Mouse (Mus musculus) embryonic facial prominence, embryonic 15.5 days (tissue): ENCODE results near the gene Sbno2. TPM values are rescaled to one million over a fixed set of nuclear protein-coding genes. Genes with fewer than 3 reads are reported as not detected.

Experiments
- ATAC-seq: fragments of 200-750 bp; cut with Nextera tagmentation; 2 replicates; pipeline ENCODE4 v1.8.0; 2017; ENCODE audit warnings: low read depth, moderate TSS enrichment; ENCODE audit not compliant: insufficient number of reproducible peaks, low FRiP score, low TSS enrichment
- H3K27ac ChIP-seq: fragments of 300-500 bp; sonication (generic); replicated peaks from 2 replicates; pipeline ENCODE4 v1.5.1; 2015; ENCODE audit warnings: mild to moderate bottlenecking, inconsistent platforms
- H3K27me3 ChIP-seq: fragments of 300-500 bp; sonication (generic); 2 replicates; pipeline ENCODE4 v1.6.1; 2015; ENCODE audit warnings: inconsistent platforms
- H3K36me3 ChIP-seq: fragments of 300-500 bp; sonication (generic); 2 replicates; pipeline ENCODE4 v1.6.1; 2015; ENCODE audit warnings: mild to moderate bottlenecking, inconsistent platforms
- H3K4me1 ChIP-seq: fragments of 300-500 bp; sonication (generic); 2 replicates; pipeline ENCODE4 v1.6.1; 2015; ENCODE audit warnings: inconsistent platforms
- H3K4me2 ChIP-seq: fragments of 300-500 bp; sonication (generic); replicated peaks from 2 replicates; pipeline ENCODE4 v1.6.1; 2015; ENCODE audit warnings: mild to moderate bottlenecking, inconsistent platforms
- H3K4me3 ChIP-seq: fragments of 300-500 bp; sonication (generic); replicated peaks from 2 replicates; pipeline ENCODE4 v1.5.1; 2015; ENCODE audit warnings: mild to moderate bottlenecking, inconsistent platforms
- H3K9ac ChIP-seq: fragments of 300-500 bp; sonication (generic); 2 replicates; pipeline ENCODE4 v1.6.1; 2015; ENCODE audit warnings: inconsistent platforms
- H3K9me3 ChIP-seq: fragments of 300-500 bp; sonication (generic); replicated peaks from 2 replicates; pipeline ENCODE4 v1.6.1; 2016; ENCODE audit warnings: inconsistent platforms
- WGBS: fragments of 180-500 bp; shearing (Covaris S2); methylation state at CpG from one replicate; pipeline ENCODE4 v1.1.7; 2015; 5-methylcytosine and 5-hydroxymethylcytosine counted together
- polyA plus RNA-seq: library from polyadenylated mRNA; unstranded; fragments of >200 nt; fragmentation: Nextera tagmentation; extraction: Ambion mirVana; gene quantifications from 2 replicates; pipeline ENCODE4 v1.2.1, GENCODE M21; 2015

Gene Sbno2
- polyA plus RNA-seq, 1 experiment from 2014 or later, result 19.4 TPM

DNA sequence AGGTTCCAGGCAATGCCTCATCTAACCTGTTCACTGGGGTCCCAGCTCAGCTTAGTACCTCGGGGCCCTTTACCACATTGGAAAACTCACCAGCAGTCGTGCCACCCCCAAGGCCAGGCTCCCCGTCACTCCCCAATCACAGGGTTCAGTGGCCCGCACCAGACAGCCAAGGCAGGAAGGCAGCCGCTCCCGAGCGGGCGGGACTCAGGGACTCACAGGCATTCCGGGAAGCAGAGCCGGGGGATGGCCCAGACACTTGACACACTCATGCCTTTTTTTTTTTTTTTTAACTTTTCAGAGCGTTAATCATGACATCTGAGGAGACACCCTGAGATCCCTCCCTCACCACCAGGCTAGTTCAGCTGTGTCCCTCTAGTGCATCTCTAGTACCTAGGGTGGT is 4.4 kb downstream of the Sbno2 start:
- H3K36me3 ChIP-seq, result 0 out of 2 replicates have a peak, but pooled peaks cover 3% of the 10 kb centered on the region
- H3K4me2 ChIP-seq, result peak overlapping the region; percentile 73
- peaks cover 62% of the 10 kb centered on the region for H3K4me1 ChIP-seq
- no peaks in the 10 kb centered on the region for H3K27me3 ChIP-seq
- H3K9me3 ChIP-seq, result no peaks in the 10 kb centered on the region
- peak overlapping the region; percentile 90 for H3K4me3 ChIP-seq
- H3K9ac ChIP-seq, result peak overlapping the region; percentile 33; the same call in 1 of the 2 replicates
- peak overlapping the region; percentile 30; the same call in 1 of the 2 replicates for H3K27ac ChIP-seq
- WGBS, result 45% methylated on average over 11 of the region's 11 CpGs
- no peak for ATAC-seq

DNA sequence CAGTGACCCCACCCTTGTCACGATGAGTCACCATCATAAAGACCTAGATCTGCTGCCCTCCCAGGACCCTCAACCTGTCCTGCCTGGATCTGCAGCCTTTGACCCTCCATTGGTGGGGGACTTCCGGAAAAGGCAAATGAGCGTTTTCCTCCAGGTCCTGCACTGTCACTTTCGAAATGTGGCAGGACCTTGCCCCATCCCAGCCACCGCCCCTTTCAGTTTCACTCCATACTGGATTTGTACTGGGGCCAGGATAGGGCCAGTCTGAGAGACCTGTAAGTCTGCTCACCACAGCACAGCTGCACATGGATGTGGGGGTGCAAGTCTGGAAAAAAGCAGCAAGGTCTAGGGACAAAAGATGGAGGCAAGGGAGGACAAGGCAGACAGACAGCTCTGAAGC is 6.7 kb downstream of the Sbno2 start:
- no peak overlapping the region for H3K4me2 ChIP-seq
- H3K27ac ChIP-seq, result peak overlapping the region; percentile 78
- 0 out of 2 replicates have a peak, but pooled peaks cover 3% of the 10 kb centered on the region for H3K36me3 ChIP-seq
- no peak overlapping the region for H3K4me3 ChIP-seq
- H3K9me3 ChIP-seq, result no peaks in the 10 kb centered on the region
- no peaks in the 10 kb centered on the region for H3K27me3 ChIP-seq
- ATAC-seq, result no peak
- 87% methylated on average over 5 of the region's 5 CpGs for WGBS
- peaks cover 64% of the 10 kb centered on the region for H3K4me1 ChIP-seq
- no peak overlapping the region for H3K9ac ChIP-seq

DNA sequence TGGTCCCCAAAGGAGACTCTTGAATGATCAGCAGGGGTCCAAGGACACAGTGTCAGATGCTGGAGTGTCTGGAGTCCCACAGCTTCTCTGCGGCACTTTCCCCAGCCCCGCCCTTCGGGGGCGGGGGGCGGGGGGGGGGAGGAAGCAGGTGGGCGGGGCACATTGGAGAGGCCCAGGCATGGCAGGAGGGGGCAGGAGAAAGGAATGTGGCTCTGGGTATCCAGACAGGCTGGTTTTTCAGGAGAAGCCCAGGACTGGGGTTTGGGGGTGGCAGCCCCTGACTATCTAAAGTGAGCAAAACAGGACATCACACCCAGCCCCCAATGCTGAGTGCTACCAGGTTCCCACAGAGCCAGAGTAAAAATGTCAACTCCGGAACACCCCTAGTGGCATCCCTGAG is 8.1 kb downstream of the Sbno2 start:
- Histone ChIP-seq H3K36me3 (0 out of 2 replicates have a peak, but pooled peaks cover 3% of the 10 kb centered on the region), H3K27ac (peak overlapping the region; percentile 78), H3K4me1 (peaks cover 60% of the 10 kb centered on the region), H3K9me3 (no peaks in the 10 kb centered on the region), H3K9ac (no peak overlapping the region), H3K27me3 (no peaks in the 10 kb centered on the region), H3K4me3 (no peak overlapping the region), H3K4me2 (peak overlapping the region; percentile 19; the same call in 1 of the 2 replicates)
- WGBS, result 12% methylated on average over 7 of the region's 7 CpGs
- peak; percentile 4; the same call in 1 of the 2 replicates for ATAC-seq

DNA sequence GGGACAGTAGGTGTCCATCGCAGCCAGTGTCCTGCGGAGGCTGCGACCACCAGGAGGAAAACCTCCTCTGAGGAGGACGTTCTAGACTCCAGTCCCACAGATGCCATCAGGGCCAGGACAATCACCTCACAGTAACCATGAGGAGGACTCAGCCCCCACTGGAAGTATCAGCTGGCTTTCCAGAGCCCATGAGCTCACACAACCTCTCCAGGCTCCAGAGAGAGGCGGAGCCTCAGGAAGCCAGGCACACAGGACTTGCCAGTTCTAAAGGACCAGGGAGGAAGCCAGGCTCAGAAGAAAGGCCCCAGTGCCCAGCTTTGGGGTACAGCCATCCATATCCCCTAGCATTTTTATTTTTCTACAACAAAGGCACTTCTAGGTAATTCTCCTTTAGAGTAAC is 9.8 kb downstream of the Sbno2 start:
- Histone ChIP-seq H3K27me3 (no peaks in the 10 kb centered on the region), H3K9ac (no peak overlapping the region), H3K4me3 (no peak overlapping the region), H3K4me2 (no peak overlapping the region), H3K27ac (0 out of 2 replicates have a peak overlapping the region, but pooled peaks have one; percentile 17), H3K9me3 (no peaks in the 10 kb centered on the region), H3K36me3 (peaks cover 6% of the 10 kb centered on the region; the same call in 1 of the 2 replicates), H3K4me1 (peaks cover 46% of the 10 kb centered on the region)
- 81% methylated on average over 5 of the region's 5 CpGs for WGBS
- ATAC-seq, result no peak

DNA sequence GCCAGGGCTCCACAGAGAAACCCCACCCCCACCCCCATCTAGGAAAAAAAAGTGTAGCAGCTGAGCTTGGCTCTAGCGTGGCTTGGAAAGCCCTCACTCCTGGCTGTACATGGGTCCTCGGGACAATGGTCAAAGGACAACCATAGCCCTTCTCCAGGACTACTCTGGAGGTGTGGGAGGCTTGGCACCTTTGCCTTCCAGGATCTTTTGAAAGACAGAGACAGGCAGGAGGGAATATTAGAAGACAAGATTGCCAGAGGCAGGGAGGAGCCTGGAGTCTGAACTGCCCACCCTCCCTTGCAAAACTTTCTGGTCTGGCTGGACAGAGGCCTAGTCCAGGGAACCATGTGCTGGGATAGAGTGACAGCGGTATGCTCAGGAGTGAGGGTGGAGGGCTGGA is 10.7 kb downstream of the Sbno2 start:
- H3K9ac ChIP-seq, result no peak overlapping the region
- H3K36me3 ChIP-seq, result peaks cover 5% of the 10 kb centered on the region; the same call in 1 of the 2 replicates
- peaks cover 39% of the 10 kb centered on the region for H3K4me1 ChIP-seq
- 81% methylated on average over 3 of the region's 3 CpGs for WGBS
- no peak overlapping the region for H3K27ac ChIP-seq
- no peaks in the 10 kb centered on the region for H3K9me3 ChIP-seq
- H3K27me3 ChIP-seq, result no peaks in the 10 kb centered on the region
- ATAC-seq, result no peak
- no peak overlapping the region for H3K4me2 ChIP-seq
- H3K4me3 ChIP-seq, result no peak overlapping the region

DNA sequence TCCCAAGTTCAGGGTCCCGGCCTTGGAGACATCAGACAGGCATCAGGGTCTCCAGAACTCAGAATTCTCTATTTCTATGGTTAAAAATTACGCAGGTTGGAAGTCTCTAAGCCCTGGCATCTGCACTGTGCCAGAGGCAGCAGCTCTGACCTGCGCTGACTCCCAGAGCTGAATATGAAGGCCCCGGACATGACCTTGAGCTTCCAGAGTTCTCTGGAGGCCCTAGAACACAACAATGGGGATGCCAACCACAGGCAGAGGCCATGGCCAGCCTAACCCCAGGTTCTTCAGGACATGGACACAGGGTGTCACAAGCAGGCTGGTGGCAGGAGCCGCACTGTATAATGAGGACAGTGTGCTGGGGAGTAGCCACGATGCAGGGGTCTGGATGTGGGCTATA is 11.3 kb downstream of the Sbno2 start:
- Histone ChIP-seq H3K27ac (no peak overlapping the region), H3K4me2 (no peak overlapping the region), H3K36me3 (peaks cover 5% of the 10 kb centered on the region; the same call in 1 of the 2 replicates), H3K4me3 (no peak overlapping the region), H3K9me3 (no peaks in the 10 kb centered on the region), H3K27me3 (no peaks in the 10 kb centered on the region), H3K4me1 (peaks cover 33% of the 10 kb centered on the region), H3K9ac (no peak overlapping the region)
- 86% methylated on average over 6 of the region's 6 CpGs for WGBS
- ATAC-seq, result no peak

DNA sequence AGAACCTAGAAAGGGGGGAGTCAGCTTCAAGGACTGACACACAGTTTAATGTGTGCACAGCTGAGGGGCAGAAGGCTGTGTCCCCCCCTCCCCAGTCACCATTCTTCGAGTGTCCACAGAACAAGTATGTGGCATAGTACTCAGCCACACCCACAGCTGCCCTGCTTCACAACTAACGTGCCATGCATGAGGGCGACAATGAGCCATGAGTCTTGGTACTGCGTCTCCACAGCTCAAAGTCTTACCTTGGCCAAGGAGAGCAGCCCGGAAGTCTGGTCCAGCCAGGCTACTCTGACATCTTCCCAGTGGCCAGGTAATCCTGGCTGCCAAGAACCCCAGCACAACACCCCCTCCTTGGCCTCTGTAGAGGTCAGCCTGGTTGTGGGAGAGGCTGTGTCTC is 12.7 kb downstream of the Sbno2 start:
- H3K4me3 ChIP-seq, result no peak overlapping the region
- no peak overlapping the region for H3K9ac ChIP-seq
- H3K36me3 ChIP-seq, result peaks cover 5% of the 10 kb centered on the region; the same call in 1 of the 2 replicates
- H3K27ac ChIP-seq, result no peak overlapping the region
- peaks cover 23% of the 10 kb centered on the region for H3K4me1 ChIP-seq
- no peak overlapping the region for H3K4me2 ChIP-seq
- H3K27me3 ChIP-seq, result no peaks in the 10 kb centered on the region
- ATAC-seq, result no peak
- WGBS, result 73% methylated on average over 5 of the region's 5 CpGs
- H3K9me3 ChIP-seq, result no peaks in the 10 kb centered on the region

DNA sequence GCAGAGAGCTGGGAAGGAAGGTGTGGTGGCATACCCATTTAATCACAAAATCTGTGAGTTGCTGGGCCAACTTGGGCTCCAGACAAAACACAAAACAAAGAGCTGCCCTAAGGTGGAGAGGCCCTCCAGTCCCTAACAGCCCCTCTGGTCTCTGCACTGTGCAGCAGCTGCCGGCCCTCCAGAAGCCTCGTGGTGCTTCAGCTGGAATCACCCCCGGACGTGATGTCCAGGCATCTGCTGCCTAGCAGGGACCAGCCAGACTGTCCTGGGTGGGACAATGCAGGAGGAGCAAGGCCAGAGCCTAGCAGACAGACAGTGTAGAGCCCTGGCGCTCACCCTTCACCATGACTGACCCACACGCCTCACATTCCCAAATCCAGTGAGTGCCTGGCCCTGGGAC is 13.8 kb downstream of the Sbno2 start:
- H3K27me3 ChIP-seq, result no peaks in the 10 kb centered on the region
- H3K4me2 ChIP-seq, result no peak overlapping the region
- WGBS, result 88% methylated on average over 6 of the region's 6 CpGs
- H3K36me3 ChIP-seq, result peaks cover 5% of the 10 kb centered on the region; the same call in 1 of the 2 replicates
- 0 out of 2 replicates have a peak overlapping the region, but pooled peaks have one; percentile 11 for H3K27ac ChIP-seq
- no peak for ATAC-seq
- peaks cover 11% of the 10 kb centered on the region for H3K4me1 ChIP-seq
- H3K9ac ChIP-seq, result no peak overlapping the region
- H3K9me3 ChIP-seq, result no peaks in the 10 kb centered on the region
- H3K4me3 ChIP-seq, result no peak overlapping the region

DNA sequence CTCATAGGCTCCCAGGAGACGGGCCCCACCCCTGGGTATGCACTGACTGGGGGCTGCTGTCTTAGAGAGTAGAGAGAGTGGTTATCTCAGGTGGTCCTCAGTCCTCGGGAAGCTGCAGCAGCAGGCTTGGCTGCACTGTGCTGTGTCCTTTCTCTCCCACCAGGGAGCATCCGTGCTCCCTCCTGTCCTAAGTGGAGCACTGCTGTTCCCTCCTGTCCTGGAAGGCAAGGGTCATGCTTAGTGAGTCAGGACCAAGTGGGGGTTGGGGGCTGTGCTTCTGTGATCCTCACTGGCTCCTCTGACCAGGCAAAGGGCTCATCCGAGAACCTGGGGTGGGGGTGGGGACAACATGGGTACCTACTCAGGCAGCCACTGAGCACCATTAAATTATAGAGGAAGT is 16.2 kb downstream of the Sbno2 start:
- Histone ChIP-seq H3K27me3 (no peaks in the 10 kb centered on the region), H3K9me3 (no peaks in the 10 kb centered on the region), H3K4me2 (no peak overlapping the region), H3K27ac (no peak overlapping the region), H3K9ac (no peak overlapping the region), H3K36me3 (peaks cover 20% of the 10 kb centered on the region), H3K4me1 (peaks cover 17% of the 10 kb centered on the region), H3K4me3 (no peak overlapping the region)
- WGBS, result 53% methylated on average over 4 of the region's 4 CpGs
- no peak for ATAC-seq

DNA sequence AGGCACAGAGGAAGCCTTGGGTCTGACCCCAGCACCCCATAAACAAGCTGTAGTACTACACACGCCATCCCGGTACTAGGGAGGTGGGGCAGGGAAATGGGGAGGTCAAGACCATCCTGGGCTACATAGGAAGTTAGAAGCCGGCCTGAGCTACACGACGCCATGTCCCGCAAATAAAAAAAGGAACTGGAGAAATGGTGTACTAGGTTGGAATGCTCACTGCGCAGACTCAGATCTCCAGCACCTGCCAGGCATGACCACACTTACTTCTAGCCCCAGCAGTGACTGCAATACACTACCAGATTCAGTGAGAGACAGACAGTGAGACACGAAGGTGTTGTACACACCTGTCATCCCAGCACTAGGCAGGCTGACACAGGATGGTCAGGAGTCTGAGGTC is 17.9 kb downstream of the Sbno2 start:
- Histone ChIP-seq H3K4me2 (no peak overlapping the region), H3K9me3 (no peaks in the 10 kb centered on the region), H3K9ac (no peak overlapping the region), H3K27me3 (no peaks in the 10 kb centered on the region), H3K4me1 (peaks cover 17% of the 10 kb centered on the region), H3K27ac (no peak overlapping the region), H3K36me3 (peaks cover 33% of the 10 kb centered on the region), H3K4me3 (no peak overlapping the region)
- no peak for ATAC-seq
- WGBS, result 88% methylated on average over 8 of the region's 8 CpGs

DNA sequence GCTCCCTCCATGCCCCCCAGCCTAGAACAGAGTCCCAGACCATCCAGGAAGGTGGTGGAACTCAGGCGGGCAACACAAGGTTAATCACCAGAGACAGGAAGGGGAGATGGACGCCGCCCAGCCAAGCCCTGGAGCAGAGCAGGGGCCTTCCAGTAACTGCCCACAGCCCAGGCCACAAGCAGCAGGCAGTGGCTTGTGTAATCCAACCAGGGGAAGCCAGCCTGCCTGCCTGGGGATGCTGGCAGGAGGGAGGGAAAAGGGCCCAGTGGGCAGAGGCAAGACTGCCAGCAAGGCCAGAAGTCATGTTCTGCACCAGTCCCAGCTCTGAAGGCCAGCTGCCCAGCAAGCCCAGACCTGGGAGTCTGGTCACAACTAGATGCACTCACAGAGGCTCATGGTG is 18.5 kb downstream of the Sbno2 start:
- Histone ChIP-seq H3K9me3 (no peaks in the 10 kb centered on the region), H3K4me2 (no peak overlapping the region), H3K27ac (no peak overlapping the region), H3K27me3 (no peaks in the 10 kb centered on the region), H3K4me3 (no peak overlapping the region), H3K36me3 (peaks cover 39% of the 10 kb centered on the region), H3K4me1 (peaks cover 17% of the 10 kb centered on the region), H3K9ac (no peak overlapping the region)
- ATAC-seq, result no peak
- WGBS, result 60% methylated on average over 3 of the region's 3 CpGs

DNA sequence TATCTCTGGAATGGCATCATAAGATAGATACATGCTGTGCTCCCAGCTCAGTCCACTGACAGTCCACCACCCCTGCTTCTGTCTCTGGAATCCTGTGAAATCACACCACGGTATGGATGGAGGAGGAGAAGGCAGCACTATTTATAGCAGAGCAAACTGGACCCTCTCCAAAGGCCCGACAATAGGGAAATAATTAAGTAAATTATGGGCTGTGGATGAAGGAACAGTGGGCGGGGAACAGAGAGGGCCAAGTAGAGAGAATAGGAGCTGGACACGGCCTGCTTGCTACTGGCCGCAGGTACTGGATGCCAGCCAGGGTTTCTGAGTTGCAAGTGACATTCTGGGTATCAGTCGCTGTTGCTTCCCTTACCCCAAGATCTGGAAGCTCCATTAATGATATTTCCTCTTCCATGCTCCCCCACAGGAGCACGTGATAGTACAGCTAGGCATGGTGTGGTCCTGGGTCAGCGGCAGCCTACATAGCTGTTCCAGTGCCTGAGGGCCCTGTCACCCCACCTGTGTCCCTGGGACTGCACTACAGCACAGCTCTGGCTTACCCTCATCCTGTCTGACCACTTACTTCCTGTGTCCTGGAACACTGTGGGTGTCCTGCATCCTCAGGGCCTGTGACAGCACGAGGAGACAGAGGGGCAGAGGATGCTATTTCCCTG is 20.4 kb downstream of the Sbno2 start:
- H3K36me3 ChIP-seq, result peaks cover 53% of the 10 kb centered on the region
- ATAC-seq, result no peak
- 46% methylated on average over 9 of the region's 9 CpGs for WGBS
- no peaks in the 10 kb centered on the region for H3K9me3 ChIP-seq
- peaks cover 21% of the 10 kb centered on the region for H3K4me1 ChIP-seq
- no peak overlapping the region for H3K4me3 ChIP-seq
- H3K27me3 ChIP-seq, result no peaks in the 10 kb centered on the region
- H3K9ac ChIP-seq, result no peak overlapping the region
- peak overlapping the region; percentile 55 for H3K27ac ChIP-seq
- H3K4me2 ChIP-seq, result 0 out of 2 replicates have a peak overlapping the region, but pooled peaks have one; percentile 1
